Comparison of ENCODE assay signal across 9 mouse cellular contexts in the genomic region with DNA sequence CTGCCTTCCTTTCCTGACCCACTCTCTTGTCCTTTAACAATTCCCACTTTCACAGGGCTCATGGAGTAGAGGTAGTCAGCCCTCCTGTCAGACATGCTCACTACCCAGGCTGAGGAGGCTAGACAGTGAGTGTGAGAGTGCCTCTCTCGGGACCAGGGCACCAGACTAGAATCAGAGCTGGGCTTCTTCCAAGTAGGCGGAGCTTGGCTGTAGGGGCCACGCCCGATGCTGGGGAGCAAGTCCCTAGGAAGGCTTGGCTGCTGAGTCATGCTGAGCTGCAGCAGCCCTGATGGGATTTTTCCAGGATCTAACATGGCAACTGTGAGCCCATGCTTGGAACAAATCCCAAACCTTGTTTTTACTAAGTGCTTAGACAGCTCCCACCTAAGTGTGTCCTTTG. TPM values are rescaled to one million over a fixed set of nuclear protein-coding genes. Genes with fewer than 3 reads are reported as not detected.
DNase-seq lines count a peak whose midpoint lies in the region; ATAC-seq and TF ChIP-seq lines count a peak whose summit lies in the region.
"Had no signal": no experiment of that assay in that cellular context is flagged by ENCODE, and none has a peak within 500 bp of the region (broad histone marks: within the 10 kb centered on the region; RNA-seq: fewer than 3 reads in every experiment).

No protein-coding gene starts in this region.

- H3K27ac ChIP-seq in ES-E14 (ENCODE audit: insufficient read depth, low read depth, low read length, poor library complexity, severe bottlenecking): peak overlapping the region; percentile 57; the same call in 1 of the 2 replicates
- H3K27ac ChIP-seq in intestine, embryonic 15.5 days: no peak overlapping the region

- DNase-seq in embryo, embryonic 10 days (ENCODE audit: low spot score): peak; percentile 22
- DNase-seq in embryo, embryonic 9.5 days (ENCODE audit: extremely low spot score): no peak
- DNase-seq in ES-E14 (ENCODE audit: low read depth, low spot score) (peak; percentile 74), liver (peak; percentile 87)
- peak; percentile 44 for DNase-seq in right cerebral cortex, postnatal 14 days
- DNase-seq in cerebellum, postnatal 36 days: no peak

- peak; percentile 47; the same call in 1 of the 2 replicates for ATAC-seq in erythroid progenitor cell, adult 5-6 weeks (replicated peaks; ENCODE audit: low FRiP score, poor library complexity, severe bottlenecking)
- peak; percentile 76 for ATAC-seq in intestine, embryonic 15.5 days

- H3K4me1 ChIP-seq in ES-E14 (ENCODE audit: control insufficient read depth in 2 of 2, insufficient read depth in 2 of 2, low read length in 2 of 2, poor library complexity in 1 of 2): peaks cover 6 to 72% of the 10 kb centered on the region in 2 experiments; a peak in 3 of 4 replicates
- peaks cover 28% of the 10 kb centered on the region for H3K4me1 ChIP-seq in intestine, embryonic 15.5 days (replicated peaks)

- no peaks in the 10 kb centered on the region for H3K27me3 ChIP-seq in intestine, embryonic 15.5 days (replicated peaks)

- H3K9me3 ChIP-seq in ES-E14 (ENCODE audit: control insufficient read depth, insufficient read depth, low read depth, low read length): no peaks in the 10 kb centered on the region
- no peaks in the 10 kb centered on the region for H3K9me3 ChIP-seq in intestine, embryonic 15.5 days

- no peak overlapping the region for H3K4me2 ChIP-seq in intestine, embryonic 15.5 days (replicated peaks)

- WGBS in intestine, embryonic 15.5 days: 32% methylated on average over 4 of the region's 4 CpGs

- peak overlapping the region; percentile 1 for H3K9ac ChIP-seq in ES-E14 (ENCODE audit: insufficient read depth, low read depth, low read length, poor library complexity, severe bottlenecking)
- no peak overlapping the region for H3K9ac ChIP-seq in intestine, embryonic 15.5 days

- in situ Hi-C loops in ES-E14 (cut with MboI; ENCODE audit: low sequenced_read_pairs in 2 of 2, unreplicated experiment in 2 of 2): loop anchor here in 1 of 2 experiments (25.0 kb wide), 1 partner anchor 109 kb away; no protein-coding TSS in a partner anchor

- H3K4me3 ChIP-seq in ES-E14 (ENCODE audit: insufficient read depth in 1 of 2, low read depth in 1 of 2, low read length in 2 of 2, poor library complexity in 1 of 2, severe bottlenecking in 1 of 2): no peak overlapping the region
- H3K4me3 ChIP-seq in intestine, embryonic 15.5 days (replicated peaks): no peak overlapping the region
- H3K4me3 ChIP-seq: erythroblast, embryonic 14.5 days had no signal

- H3K36me3 ChIP-seq in ES-E14 (ENCODE audit: control insufficient read depth, insufficient read depth, low read length, poor library complexity, severe bottlenecking): peaks cover 87% of the 10 kb centered on the region
- peaks cover 25% of the 10 kb centered on the region for H3K36me3 ChIP-seq in intestine, embryonic 15.5 days

TF ChIP-seq in ES-E14, 5 proteins besides CTCF, POLR2A, EP300 and RAD21:
- TF ChIP-seq HCFC1 (IDR thresholded peaks at IDR 0.05; ENCODE audit: borderline replicate concordance, insufficient read depth, low read length) (no peak), MAFK (IDR thresholded peaks at IDR 0.05; ENCODE audit: insufficient read depth, low read depth, low read length) (peak; percentile 96)

RNA-seq across cellular contexts. Expression of a gene that starts 12.7 kb away (rescaled TPM):
- total RNA-seq in ES-E14 (2012; rRNA removed): 526 and 1,358 TPM in 2 replicates
- 1.1 and 5.4 TPM in 2 replicates for total RNA-seq in erythroid progenitor cell, adult 5-6 weeks (2015; ENCODE audit: low replicate concordance)
- total RNA-seq in erythroid progenitor cell, adult 5-6 weeks (2017; ENCODE audit: low replicate concordance): 1.0 TPM in 1 of 2 replicates, not detected in the other
- polyA plus RNA-seq in intestine, embryonic 15.5 days (2015; fragmentation: Nextera tagmentation; extraction: Ambion mirVana): 132 and 136 TPM in 2 replicates

RNA-seq across cellular contexts. Expression of a gene that starts 52.7 kb away (rescaled TPM):
- 3.9 and 5.4 TPM in 2 replicates for total RNA-seq in ES-E14 (2012; rRNA removed)
- 2.2 and 4.6 TPM in 2 replicates for total RNA-seq in erythroid progenitor cell, adult 5-6 weeks (2015; ENCODE audit: low replicate concordance)
- 2.2 and 8.5 TPM in 2 replicates for total RNA-seq in erythroid progenitor cell, adult 5-6 weeks (2017; ENCODE audit: low replicate concordance)
- polyA plus RNA-seq in intestine, embryonic 15.5 days (2015; fragmentation: Nextera tagmentation; extraction: Ambion mirVana): 5.2 and 6.6 TPM in 2 replicates

Comparison
In these comparisons a context has a peak if more than half of its experiments do, and no peak if none do; other contexts are left out.
1. DNase-seq: peak in embryo, embryonic 10 days (single experiment), ES-E14 (single experiment), liver (single experiment) and right cerebral cortex, postnatal 14 days (single experiment); none in embryo, embryonic 9.5 days (single experiment) and cerebellum, postnatal 36 days (0 of 2).
2. RNA of a gene that starts 12.7 kb away (total RNA-seq): 526 to 1,358 TPM in ES-E14; 1.0 to 5.4 TPM in erythroid progenitor cell, adult 5-6 weeks; every median in the first group is over 10 times any median in the second.